Mouse (Mus musculus) stomach, embryonic 15.5 days (tissue): Measurements from ENCODE around the gene Rras2. TPM values are rescaled to one million over a fixed set of nuclear protein-coding genes. Genes with fewer than 3 reads are reported as not detected.

ENCODE experiments used
- ATAC-seq: fragments of 200-750 bp; cut with Nextera tagmentation; 2 replicates; pipeline ENCODE4 v1.8.0; 2017; ENCODE audit warnings: low read depth, moderate number of reproducible peaks, moderate TSS enrichment; ENCODE audit not compliant: insufficient read depth, low FRiP score
- H3K27ac ChIP-seq: fragments of 300-500 bp; sonication (generic); 2 replicates; pipeline ENCODE4 v1.5.1; 2015; ENCODE audit warnings: mild to moderate bottlenecking, inconsistent platforms
- H3K27me3 ChIP-seq: fragments of 300-500 bp; sonication (generic); replicated peaks from 2 replicates; pipeline ENCODE4 v1.6.1; 2015; ENCODE audit warnings: inconsistent platforms
- H3K36me3 ChIP-seq: fragments of 300-500 bp; sonication (generic); 2 replicates; pipeline ENCODE4 v1.6.1; 2015; ENCODE audit warnings: inconsistent platforms
- H3K4me1 ChIP-seq: fragments of 300-500 bp; sonication (generic); 2 replicates; pipeline ENCODE4 v1.6.1; 2015; ENCODE audit warnings: inconsistent platforms
- H3K4me2 ChIP-seq: fragments of 300-500 bp; sonication (generic); 2 replicates; pipeline ENCODE4 v1.6.1; 2015; ENCODE audit warnings: mild to moderate bottlenecking, inconsistent platforms
- H3K4me3 ChIP-seq: fragments of 300-500 bp; sonication (generic); replicated peaks from 2 replicates; pipeline ENCODE4 v1.5.1; 2015; ENCODE audit warnings: inconsistent platforms
- H3K9ac ChIP-seq: fragments of 300-500 bp; sonication (generic); 2 replicates; pipeline ENCODE4 v1.6.1; 2015; ENCODE audit warnings: inconsistent platforms
- H3K9me3 ChIP-seq: fragments of 300-500 bp; sonication (generic); 2 replicates; pipeline ENCODE4 v1.6.1; 2016; ENCODE audit warnings: inconsistent platforms
- WGBS: fragments of 180-500 bp; shearing (Covaris S2); methylation state at CpG from one replicate; pipeline ENCODE4 v1.1.7; 2015; 5-methylcytosine and 5-hydroxymethylcytosine counted together
- polyA plus RNA-seq: library from polyadenylated mRNA; unstranded; fragments of >200 nt; fragmentation: Nextera tagmentation; extraction: Ambion mirVana; gene quantifications from 2 replicates; pipeline ENCODE4 v1.2.1, GENCODE M21; 2015

Rras2 gene
- polyA plus RNA-seq, 1 experiment from 2014 or later: 28.5 TPM

DNA sequence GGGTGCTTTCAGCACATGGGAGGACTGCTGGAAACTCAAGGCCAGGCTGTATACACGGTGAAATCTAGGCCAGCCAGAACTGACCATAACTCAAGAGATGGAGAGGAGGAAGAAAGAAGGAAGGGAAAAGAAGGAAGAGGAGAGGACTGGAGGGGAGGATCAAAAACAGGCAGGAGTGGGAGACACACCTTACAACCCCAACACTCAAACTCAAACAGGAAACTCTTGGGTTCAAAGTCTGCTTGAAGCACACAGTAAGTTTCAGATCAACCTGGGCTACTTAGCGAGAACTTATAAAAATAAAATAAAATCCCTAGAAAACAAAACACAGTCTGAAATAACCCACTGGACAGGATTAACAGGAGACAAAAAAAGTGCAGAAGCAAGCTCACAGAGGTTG is 71.8 kb downstream of the Rras2 start:
- no peaks in the 10 kb centered on the region for H3K4me1 ChIP-seq
- H3K4me2 ChIP-seq: no peak overlapping the region
- no peak overlapping the region for H3K4me3 ChIP-seq
- H3K27me3 ChIP-seq: no peaks in the 10 kb centered on the region
- no peak for ATAC-seq
- no peaks in the 10 kb centered on the region for H3K9me3 ChIP-seq
- 63% methylated on average over 2 of the region's 2 CpGs for WGBS
- H3K36me3 ChIP-seq: peaks cover 4% of the 10 kb centered on the region
- no peak overlapping the region; the same call in 1 of the 2 replicates for H3K27ac ChIP-seq
- no peak overlapping the region for H3K9ac ChIP-seq

DNA sequence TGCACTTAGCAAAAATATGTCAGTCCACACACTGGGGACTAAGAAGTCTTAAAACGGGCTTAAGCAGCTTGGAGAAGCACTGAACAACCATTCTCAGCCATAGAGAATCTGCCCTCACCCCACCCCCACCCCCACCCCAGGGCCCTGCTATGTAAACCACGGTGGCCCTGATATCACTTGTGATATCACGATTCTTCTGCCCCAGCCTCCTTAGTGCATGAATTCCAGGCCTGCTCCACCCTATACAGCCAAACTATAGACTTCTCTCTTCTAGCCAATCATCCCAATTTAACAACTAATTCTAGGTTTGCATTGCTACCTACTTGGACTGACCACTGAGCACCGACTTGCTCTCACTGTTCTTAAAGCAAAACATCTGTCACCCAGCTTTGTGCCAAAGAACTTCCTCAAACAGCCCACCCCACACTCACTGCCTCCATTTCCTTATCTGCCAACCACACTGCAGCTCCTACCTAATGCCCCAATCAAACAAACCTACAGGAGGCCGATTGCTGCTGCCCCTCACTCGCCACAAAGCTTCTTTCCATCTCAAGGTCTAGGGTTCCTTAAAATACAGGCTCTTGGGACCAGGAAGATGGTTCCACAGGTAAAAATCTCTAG is 73.5 kb downstream of the Rras2 start:
- peak; percentile 43; the same call in 1 of the 2 replicates for ATAC-seq
- no peak overlapping the region for H3K9ac ChIP-seq
- WGBS: 57% methylated on average over 6 of the region's 6 CpGs
- no peaks in the 10 kb centered on the region for H3K9me3 ChIP-seq
- H3K36me3 ChIP-seq: peaks cover 4% of the 10 kb centered on the region
- H3K27ac ChIP-seq: peak overlapping the region; percentile 13; the same call in 1 of the 2 replicates
- H3K27me3 ChIP-seq: no peaks in the 10 kb centered on the region
- no peaks in the 10 kb centered on the region for H3K4me1 ChIP-seq
- no peak overlapping the region for H3K4me3 ChIP-seq
- no peak overlapping the region for H3K4me2 ChIP-seq

DNA sequence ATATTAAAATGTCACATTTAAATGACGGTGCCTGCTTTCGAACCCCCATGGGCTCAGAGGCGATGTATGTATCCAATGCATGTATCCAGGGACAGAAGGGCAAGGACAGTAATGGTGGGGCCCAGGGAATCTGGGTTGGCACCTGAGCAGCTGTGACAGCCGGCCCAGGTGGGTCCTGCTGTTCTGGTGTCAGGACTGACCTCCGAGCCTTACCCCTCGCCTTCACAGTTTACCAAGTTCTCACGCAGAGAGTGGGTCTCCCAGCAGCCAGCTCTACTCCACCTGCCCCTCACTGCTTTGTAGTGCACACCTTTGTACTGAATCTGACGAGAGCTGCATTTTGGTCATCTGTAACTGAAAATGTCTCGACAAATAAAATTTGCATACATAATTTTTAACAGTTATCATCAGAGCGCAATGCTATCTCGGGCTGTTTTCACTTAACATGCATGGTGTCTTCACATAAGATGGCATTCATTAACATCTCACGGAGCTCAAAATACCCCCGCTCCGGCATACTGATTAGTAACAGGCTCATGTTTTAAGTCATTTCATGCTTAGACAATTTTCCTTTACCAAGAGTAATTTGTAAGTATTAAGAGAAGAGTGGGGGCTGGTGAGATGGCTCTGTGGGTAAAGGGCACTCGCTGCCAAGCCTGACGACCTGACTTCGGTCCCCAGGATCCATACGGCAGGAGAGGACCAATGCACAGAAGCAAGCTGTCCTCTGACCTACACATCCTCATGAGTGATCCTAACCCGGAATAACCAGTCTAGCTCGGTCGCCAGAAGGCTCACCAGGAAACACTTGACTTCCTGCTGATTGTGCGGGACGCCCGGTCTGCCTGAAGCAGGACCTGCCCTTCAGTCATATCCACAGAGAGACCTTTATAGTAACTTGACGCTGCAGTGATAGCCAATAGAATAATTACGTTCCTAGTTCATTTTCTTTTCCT is 74.3 kb downstream of the Rras2 start:
- Histone ChIP-seq H3K27ac (peak overlapping the region; percentile 13; the same call in 1 of the 2 replicates), H3K27me3 (no peaks in the 10 kb centered on the region), H3K9me3 (no peaks in the 10 kb centered on the region), H3K9ac (no peak overlapping the region), H3K36me3 (peaks cover 4% of the 10 kb centered on the region), H3K4me2 (no peak overlapping the region), H3K4me3 (no peak overlapping the region), H3K4me1 (no peaks in the 10 kb centered on the region)
- WGBS: 82% methylated on average over 26 of the region's 26 CpGs
- ATAC-seq: peak; percentile 63; the same call in 1 of the 2 replicates

DNA sequence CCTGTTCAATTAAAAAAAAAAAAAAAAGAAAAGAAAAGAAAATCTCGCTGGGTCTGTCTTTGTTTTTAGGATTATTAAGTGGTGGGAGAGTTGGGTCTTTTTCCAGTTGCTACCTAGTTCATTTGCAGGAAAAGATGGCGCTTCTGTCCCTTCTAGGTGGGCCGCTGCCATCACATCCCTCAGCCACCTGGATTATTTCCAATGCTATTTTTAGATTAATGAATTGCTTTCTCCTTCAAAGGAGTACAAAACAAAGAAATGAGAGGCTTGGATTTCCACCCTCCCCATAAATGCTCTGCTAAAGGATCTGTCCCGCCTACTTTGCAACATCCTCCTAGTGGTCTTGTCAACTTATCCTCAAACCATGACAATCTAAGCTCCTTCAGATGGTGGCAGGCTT is 76.2 kb downstream of the Rras2 start:
- Histone ChIP-seq H3K36me3 (no peaks in the 10 kb centered on the region), H3K4me1 (no peaks in the 10 kb centered on the region), H3K27me3 (no peaks in the 10 kb centered on the region), H3K4me3 (no peak overlapping the region), H3K9me3 (no peaks in the 10 kb centered on the region), H3K27ac (no peak overlapping the region), H3K4me2 (no peak overlapping the region), H3K9ac (no peak overlapping the region)
- no peak for ATAC-seq
- 90% methylated on average over 4 of the region's 4 CpGs for WGBS

DNA sequence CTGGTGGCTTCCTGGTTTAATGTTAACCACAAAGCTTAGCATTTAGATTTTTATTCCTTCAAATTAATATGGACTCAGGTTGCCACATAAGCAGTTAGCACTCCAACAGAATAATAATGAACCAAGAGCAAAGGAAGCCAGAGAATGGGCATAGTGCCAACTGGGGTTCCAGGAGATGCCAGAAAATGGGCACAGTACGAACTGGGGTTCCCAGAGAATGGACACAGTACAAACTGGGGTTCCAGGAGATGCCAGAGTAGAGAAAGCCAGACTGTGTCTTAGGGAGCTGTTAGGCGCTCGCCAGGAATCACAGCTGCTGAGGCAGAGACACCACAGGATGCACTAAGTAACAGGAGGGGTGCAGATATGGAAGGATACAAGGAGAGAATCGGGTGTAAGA is 80.3 kb downstream of the Rras2 start:
- Histone ChIP-seq H3K36me3 (no peaks in the 10 kb centered on the region), H3K27ac (no peak overlapping the region), H3K27me3 (no peaks in the 10 kb centered on the region), H3K9ac (no peak overlapping the region), H3K9me3 (no peaks in the 10 kb centered on the region), H3K4me2 (no peak overlapping the region), H3K4me1 (no peaks in the 10 kb centered on the region), H3K4me3 (no peak overlapping the region)
- no peak for ATAC-seq
- 89% methylated on average over 4 of the region's 4 CpGs for WGBS

DNA sequence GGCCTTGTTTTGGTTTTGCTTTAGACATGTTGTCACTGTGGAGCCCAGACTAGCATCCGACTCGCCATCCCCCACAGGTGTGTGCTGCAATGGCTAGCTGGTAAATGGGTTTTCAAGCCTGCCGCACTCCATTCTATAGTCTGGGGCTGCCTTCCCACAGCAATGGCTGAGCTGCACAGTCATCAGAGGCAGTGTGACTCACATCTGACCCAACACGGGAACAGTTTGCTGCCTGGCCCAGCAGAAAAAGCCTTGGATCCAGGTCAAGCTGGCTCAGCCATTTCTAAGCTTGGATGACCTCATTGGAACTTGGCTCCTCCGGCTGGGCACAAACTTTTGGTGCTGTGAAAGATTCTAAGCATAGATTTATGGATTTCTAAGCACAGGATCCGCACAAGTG is 88.0 kb downstream of the Rras2 start:
- Histone ChIP-seq H3K27me3 (no peaks in the 10 kb centered on the region), H3K9me3 (no peaks in the 10 kb centered on the region), H3K4me2 (no peak overlapping the region), H3K9ac (no peak overlapping the region), H3K27ac (no peak overlapping the region), H3K4me3 (no peak overlapping the region), H3K4me1 (no peaks in the 10 kb centered on the region), H3K36me3 (no peaks in the 10 kb centered on the region)
- no peak for ATAC-seq
- 75% methylated on average over 6 of the region's 6 CpGs for WGBS

DNA sequence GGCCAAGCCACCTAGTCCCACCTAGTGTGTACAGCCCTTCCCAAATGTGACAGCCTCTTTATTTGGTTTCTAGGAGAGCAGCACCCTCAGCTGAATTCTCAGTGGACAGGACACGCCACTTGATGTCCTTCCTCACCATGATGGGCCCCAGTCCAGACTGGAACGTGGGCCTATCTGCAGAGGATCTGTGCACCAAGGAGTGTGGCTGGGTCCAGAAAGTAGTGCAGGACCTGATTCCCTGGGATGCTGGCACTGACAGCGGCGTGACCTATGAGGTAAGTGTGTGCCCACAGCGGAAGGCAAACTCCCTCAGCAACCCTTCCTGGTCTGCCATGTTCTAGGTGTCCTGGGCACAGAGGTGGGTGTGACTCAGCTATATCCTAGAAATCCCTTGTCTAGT is 88.8 kb downstream of the Rras2 start:
- H3K9ac ChIP-seq: no peak overlapping the region
- H3K36me3 ChIP-seq: no peaks in the 10 kb centered on the region
- no peak overlapping the region for H3K4me2 ChIP-seq
- no peak overlapping the region for H3K27ac ChIP-seq
- no peaks in the 10 kb centered on the region for H3K9me3 ChIP-seq
- no peak overlapping the region for H3K4me3 ChIP-seq
- no peaks in the 10 kb centered on the region for H3K27me3 ChIP-seq
- H3K4me1 ChIP-seq: no peaks in the 10 kb centered on the region
- ATAC-seq: no peak
- WGBS: 85% methylated on average over 5 of the region's 5 CpGs

DNA sequence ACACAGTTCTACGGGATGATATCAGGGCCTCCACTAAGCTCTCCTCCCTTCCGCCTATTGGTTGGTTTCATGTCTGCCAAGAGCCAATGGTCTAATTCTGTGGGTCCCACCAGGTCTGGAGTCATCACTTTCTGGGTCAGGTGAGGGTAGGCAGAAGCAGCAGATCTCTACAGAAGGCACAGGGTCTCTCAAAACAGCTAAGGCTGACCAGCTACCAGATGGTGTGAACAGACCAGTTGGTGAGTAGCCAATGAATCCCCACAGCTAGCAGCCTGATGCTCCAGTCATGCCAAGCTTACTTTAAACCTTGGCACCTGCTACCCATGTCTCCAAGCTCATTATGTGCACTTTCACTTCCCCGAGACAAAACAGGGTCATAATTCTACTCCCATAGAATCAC is 90.2 kb downstream of the Rras2 start:
- Histone ChIP-seq H3K9ac (no peak overlapping the region), H3K36me3 (no peaks in the 10 kb centered on the region), H3K4me2 (no peak overlapping the region), H3K27me3 (no peaks in the 10 kb centered on the region), H3K4me1 (no peaks in the 10 kb centered on the region), H3K9me3 (no peaks in the 10 kb centered on the region), H3K4me3 (no peak overlapping the region), H3K27ac (no peak overlapping the region)
- ATAC-seq: no peak
- WGBS: 74% methylated on average over 3 of the region's 3 CpGs

DNA sequence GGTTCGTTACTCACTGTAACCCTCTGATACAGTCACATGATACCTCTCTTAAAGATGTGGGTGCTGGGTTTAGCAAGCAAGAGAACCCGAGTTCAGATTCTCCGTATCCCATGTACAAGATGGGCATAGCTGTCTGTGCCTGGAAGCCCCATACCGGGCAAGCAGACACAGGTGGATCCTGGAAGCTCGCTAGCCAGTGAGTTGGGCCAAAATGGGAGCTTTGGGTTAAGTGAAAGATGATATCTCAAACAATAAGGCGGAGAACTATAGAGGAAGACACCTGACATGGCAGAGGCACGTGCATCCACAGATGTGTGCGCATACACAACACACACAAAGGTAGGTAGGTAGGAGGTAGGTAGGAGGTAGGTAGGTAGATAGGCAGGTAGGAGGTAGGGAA is 90.7 kb downstream of the Rras2 start:
- no peak overlapping the region for H3K4me2 ChIP-seq
- WGBS: 84% methylated on average over 8 of the region's 8 CpGs
- no peaks in the 10 kb centered on the region for H3K9me3 ChIP-seq
- no peak overlapping the region for H3K4me3 ChIP-seq
- no peak overlapping the region for H3K27ac ChIP-seq
- no peak for ATAC-seq
- H3K4me1 ChIP-seq: no peaks in the 10 kb centered on the region
- H3K36me3 ChIP-seq: no peaks in the 10 kb centered on the region
- H3K9ac ChIP-seq: no peak overlapping the region
- H3K27me3 ChIP-seq: no peaks in the 10 kb centered on the region

DNA sequence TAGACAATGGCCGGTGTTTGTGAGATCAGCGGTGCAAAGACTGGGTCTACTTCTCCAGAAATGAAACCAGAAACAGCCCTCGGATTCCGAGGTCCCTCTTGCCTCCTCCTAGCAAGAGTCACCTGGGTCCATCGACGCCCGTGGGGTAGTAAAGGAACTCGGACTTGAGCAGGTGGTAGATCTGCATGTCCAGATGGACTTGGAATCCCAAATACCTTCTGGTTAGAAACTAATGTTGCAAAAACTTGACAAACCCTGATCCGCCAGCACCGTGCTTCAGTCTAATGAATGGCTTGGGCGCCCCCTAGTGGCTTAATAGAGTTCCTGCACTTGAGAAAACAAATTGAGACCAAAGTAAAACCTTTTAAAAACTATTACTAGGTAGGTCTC is 96.9 kb downstream of the Rras2 start:
- Histone ChIP-seq H3K27ac (no peak overlapping the region), H3K4me3 (peak overlapping the region; percentile 51), H3K4me1 (peaks cover 3% of the 10 kb centered on the region; the same call in 1 of the 2 replicates), H3K4me2 (peak overlapping the region; percentile 62), H3K9me3 (no peaks in the 10 kb centered on the region), H3K27me3 (no peaks in the 10 kb centered on the region), H3K9ac (no peak overlapping the region; the same call in 1 of the 2 replicates), H3K36me3 (no peaks in the 10 kb centered on the region)
- 2% methylated on average over 11 of the region's 11 CpGs for WGBS
- no peak for ATAC-seq

DNA sequence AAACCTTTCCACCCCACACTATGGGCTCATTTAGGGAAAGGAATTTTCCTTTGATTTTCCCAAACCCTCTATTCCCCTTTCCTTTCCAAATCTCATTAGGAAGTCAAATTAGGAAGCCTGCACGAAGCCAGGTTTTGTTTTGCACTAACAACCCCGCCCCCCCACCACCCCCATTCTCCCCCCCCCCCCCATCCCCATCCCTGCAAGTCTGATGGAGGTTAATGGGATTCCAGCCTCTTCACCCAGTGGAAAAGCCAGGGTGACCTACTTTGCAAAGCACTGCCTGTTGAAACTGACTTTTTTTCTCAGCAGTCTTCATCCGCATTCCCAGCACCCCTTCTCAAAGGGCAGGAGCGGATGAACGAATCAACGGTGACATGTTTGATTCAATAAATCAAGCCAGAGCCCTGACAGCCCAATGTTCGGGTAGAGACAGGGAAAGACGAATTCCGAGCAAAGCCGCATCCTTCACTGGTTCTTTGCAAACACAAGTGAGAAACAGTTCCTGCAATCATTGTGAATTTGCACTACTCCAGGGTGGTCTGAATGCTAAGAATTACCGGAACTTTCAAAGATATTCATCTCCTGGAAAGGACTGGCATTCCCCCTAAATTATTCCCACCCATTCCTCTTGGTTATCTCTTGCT is 97.4 kb downstream of the Rras2 start:
- no peaks in the 10 kb centered on the region for H3K36me3 ChIP-seq
- no peak overlapping the region for H3K9ac ChIP-seq
- H3K4me2 ChIP-seq: peak overlapping the region; percentile 62
- no peak for ATAC-seq
- WGBS: 5% methylated on average over 11 of the region's 11 CpGs
- H3K9me3 ChIP-seq: no peaks in the 10 kb centered on the region
- peak overlapping the region; percentile 51 for H3K4me3 ChIP-seq
- H3K27me3 ChIP-seq: no peaks in the 10 kb centered on the region
- peaks cover 3% of the 10 kb centered on the region; the same call in 1 of the 2 replicates for H3K4me1 ChIP-seq
- H3K27ac ChIP-seq: no peak overlapping the region

DNA sequence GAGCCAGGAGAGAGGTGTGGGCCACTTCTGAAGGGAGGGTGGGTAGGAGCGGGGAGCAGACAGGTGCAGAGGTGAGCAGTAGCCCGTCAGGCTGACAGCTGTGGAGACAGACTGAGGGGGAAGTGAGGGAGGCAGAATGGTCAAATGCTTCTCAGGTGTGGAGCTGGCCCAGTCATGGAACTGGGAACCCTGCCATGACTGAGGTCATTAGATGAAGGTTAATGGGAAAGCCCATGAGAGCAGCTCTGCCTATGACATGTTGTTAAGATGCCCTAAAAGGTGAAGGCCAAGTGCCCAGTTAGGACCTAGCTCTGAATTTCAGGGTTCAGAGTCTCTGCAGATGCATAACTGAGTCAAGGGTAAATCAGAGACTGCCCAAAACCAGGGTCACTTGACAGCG is 98.7 kb downstream of the Rras2 start:
- 81% methylated on average over 3 of the region's 3 CpGs for WGBS
- H3K9ac ChIP-seq: no peak overlapping the region
- no peaks in the 10 kb centered on the region for H3K9me3 ChIP-seq
- no peaks in the 10 kb centered on the region for H3K27me3 ChIP-seq
- no peak overlapping the region for H3K27ac ChIP-seq
- H3K36me3 ChIP-seq: no peaks in the 10 kb centered on the region
- no peak overlapping the region for H3K4me2 ChIP-seq
- no peak overlapping the region for H3K4me3 ChIP-seq
- ATAC-seq: no peak
- H3K4me1 ChIP-seq: peaks cover 3% of the 10 kb centered on the region; the same call in 1 of the 2 replicates
